Mouse (Mus musculus) cerebellum, postnatal 36 days (tissue): ENCODE measurements around the gene Ndufc2.

Source experiments
- DNase-seq, 2 experiments: peaks; one replicate each; pipeline ENCODE4 v3.0.0; 2021 to 2022; ENCODE audit warnings: mixed read lengths in 2 of 2

Ndufc2 gene

GRCm38 (mm10) chr7:97399960-97400715 lies at the start of gene Ndufc2:
TSS of gene Ndufc2 (plus strand) at chr7:97400003.
- peak; percentile 81 to 86 for DNase-seq

GRCm38 (mm10) chr7:97350891-97351290 lies 48.9 kb upstream of the Ndufc2 start:
- no peak for DNase-seq

- DNase-seq = no peak
These were observed 47.9 kb upstream of the Ndufc2 start for GRCm38 (mm10) chr7:97351792-97352513.

- no peak for DNase-seq
These were observed 46.4 kb upstream of the Ndufc2 start for GRCm38 (mm10) chr7:97353356-97353755.

- no peak for DNase-seq
These were observed 44.5 kb upstream of the Ndufc2 start for GRCm38 (mm10) chr7:97355068-97355841.

- DNase-seq = no peak
These were observed 43.5 kb upstream of the Ndufc2 start for GRCm38 (mm10) chr7:97356253-97356652.

- no peak for DNase-seq
These were observed 42.9 kb upstream of the Ndufc2 start for GRCm38 (mm10) chr7:97356875-97357276.

GRCm38 (mm10) chr7:97357840-97358239 lies 42.0 kb upstream of the Ndufc2 start:
- no peak for DNase-seq

- no peak for DNase-seq
These were observed 41.5 kb upstream of the Ndufc2 start for GRCm38 (mm10) chr7:97358347-97358746.

GRCm38 (mm10) chr7:97360166-97360565 lies 39.6 kb upstream of the Ndufc2 start:
- no peak for DNase-seq

GRCm38 (mm10) chr7:97360955-97361354 lies 38.8 kb upstream of the Ndufc2 start:
- no peak for DNase-seq

GRCm38 (mm10) chr7:97361467-97361866 lies 38.3 kb upstream of the Ndufc2 start:
- no peak for DNase-seq

- DNase-seq = no peak
These were observed 33.9 kb upstream of the Ndufc2 start for GRCm38 (mm10) chr7:97365887-97366286.

GRCm38 (mm10) chr7:97375101-97375500 lies 24.7 kb upstream of the Ndufc2 start:
- no peak for DNase-seq

GRCm38 (mm10) chr7:97375906-97376305 lies 23.9 kb upstream of the Ndufc2 start:
- DNase-seq = no peak

GRCm38 (mm10) chr7:97379304-97379703 lies 20.5 kb upstream of the Ndufc2 start:
- DNase-seq = no peak

- DNase-seq = no peak
These were observed 19.2 kb upstream of the Ndufc2 start for GRCm38 (mm10) chr7:97380500-97381123.

GRCm38 (mm10) chr7:97382661-97383060 lies 17.1 kb upstream of the Ndufc2 start:
- no peak for DNase-seq

GRCm38 (mm10) chr7:97383496-97384132 lies 16.2 kb upstream of the Ndufc2 start:
- DNase-seq = no peak

GRCm38 (mm10) chr7:97386106-97386805 lies 13.5 kb upstream of the Ndufc2 start:
- no peak for DNase-seq

GRCm38 (mm10) chr7:97386806-97387370 lies 12.9 kb upstream of the Ndufc2 start:
- peak; percentile 93 to 96 for DNase-seq
